Mouse (Mus musculus): ENCODE results near the gene Katnal1.

- TF ChIP-seq CTCF (IDR thresholded peaks at IDR 0.05; ENCODE audit: borderline replicate concordance, insufficient read depth, low read length) (no peak), POLR2A (IDR thresholded peaks at IDR 0.05; ENCODE audit: low read depth, low read length) (no peak)
Measured at GRCm38 (mm10) chr5:148969648-148970047, 40.5 kb upstream of the Katnal1 start.
